Mouse (Mus musculus) thymus, postnatal 14 days (tissue): ENCODE data around the gene Isx.

Experiments used
- DNase-seq: peaks from one replicate; pipeline ENCODE4 v3.0.0; 2021

The Isx gene

DNA sequence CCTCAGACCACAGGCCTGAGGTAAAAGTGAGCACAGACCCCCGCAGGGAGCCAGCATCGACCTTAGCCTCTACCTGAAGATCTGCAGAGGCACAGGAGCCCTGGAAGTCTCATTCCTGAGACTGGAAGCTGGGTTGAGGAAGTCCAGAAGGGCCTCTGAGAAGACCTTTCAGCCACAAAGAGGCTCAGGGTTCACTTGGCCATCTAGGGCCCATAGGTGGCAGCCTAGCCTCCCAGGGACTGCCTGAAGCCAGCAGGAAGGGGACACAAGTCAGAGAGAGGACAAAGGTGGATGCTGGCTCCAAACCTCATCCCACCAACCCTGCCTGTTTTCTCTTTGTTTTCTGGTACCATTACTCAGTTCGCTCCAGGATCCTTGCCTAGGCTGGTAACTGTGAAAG lies at the start of gene Isx:
Gene Isx, plus strand, starts transcription at position 234 of the 400 bp plus-strand sequence.
- no peak for DNase-seq

DNA sequence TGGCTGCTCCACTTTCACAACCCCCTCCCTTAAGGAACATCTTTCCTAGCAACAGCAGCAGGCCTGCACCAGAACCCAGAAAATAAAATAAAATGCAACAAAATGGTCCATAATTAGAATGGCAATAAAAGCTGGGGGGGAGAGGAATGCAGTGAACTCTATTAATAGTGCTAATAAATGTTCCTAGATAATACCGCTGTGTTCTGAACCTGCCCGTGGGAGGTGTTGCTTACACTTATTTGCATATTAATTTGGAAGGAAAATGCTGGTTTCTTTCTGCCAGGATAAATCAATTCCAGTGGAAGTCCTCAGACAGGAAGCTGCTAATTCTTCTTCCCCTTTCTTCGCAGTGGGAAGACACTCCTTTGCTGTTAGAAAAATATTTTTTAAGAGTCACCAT lies 45.3 kb upstream of the Isx start:
- DNase-seq = no peak

DNA sequence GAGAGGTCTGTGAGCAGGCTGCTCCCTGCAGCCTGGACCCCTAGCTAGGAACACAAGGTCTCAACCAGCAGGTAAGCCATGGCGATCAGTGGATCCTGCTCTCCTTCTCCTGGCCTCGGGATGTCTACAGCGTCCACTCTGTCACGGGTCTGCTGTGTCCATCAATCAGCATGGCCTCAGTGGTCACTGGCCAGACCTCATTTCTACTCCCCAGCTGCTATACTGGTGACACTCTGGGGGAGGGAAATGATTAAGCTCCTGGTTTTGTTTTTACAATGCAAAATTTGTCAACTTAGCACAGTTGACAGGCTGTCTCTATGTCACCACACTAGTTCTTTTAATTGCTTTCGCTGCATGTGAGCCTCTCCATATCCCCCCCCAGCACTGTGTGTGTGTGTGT lies 41.7 kb upstream of the Isx start:
- no peak for DNase-seq

DNA sequence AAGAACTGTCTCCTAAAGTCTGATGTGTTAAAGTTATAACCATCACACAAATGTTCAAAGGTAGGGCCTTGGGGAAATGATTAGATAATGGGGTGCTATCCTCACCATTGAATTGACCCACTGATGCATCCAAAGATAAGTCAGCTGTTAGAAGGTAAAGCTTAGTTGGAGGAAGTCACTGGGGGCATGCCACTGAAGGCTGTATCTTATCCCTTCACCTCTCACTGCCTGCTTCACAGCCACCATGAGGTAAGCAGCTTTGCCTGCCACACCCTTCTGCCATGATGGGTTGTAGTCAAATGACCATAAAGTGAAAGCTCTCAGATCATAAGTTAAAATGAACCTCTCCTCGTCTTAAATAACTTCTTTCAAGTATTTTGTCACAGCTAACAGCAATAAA lies 38.7 kb upstream of the Isx start:
- DNase-seq = no peak

DNA sequence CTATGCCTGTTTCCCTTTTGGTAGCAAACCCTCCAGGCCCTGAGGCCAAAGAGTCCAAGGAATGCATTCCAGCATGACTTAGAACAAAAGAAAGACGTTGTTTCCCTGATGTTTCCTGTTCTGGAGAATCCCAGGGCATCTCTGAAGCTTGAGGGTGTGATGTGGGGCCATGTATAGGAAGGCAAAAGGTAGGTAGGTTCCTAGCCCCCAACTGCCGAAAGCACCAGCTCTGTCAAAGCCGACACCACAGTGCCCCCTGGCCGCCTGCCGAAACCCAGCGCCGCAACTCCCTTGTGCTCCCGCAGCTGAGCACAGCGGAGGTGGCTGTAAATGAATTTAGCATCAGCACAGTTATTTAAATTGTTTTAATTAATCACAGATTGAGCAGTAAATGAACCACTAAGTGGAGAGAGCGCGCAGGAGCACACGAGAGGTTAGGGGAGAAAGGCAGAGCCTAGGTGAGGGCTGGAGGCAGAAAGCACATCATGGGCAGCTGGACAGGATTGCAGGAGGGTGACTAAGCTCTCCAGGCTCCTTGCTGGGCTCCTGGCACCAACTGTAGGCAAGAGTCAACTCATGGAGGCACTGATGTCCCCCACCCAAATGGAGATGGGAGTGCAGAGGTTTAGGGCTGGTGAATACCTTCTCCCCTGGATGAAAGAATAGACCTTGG lies 25.5 kb upstream of the Isx start:
- DNase-seq = no peak

DNA sequence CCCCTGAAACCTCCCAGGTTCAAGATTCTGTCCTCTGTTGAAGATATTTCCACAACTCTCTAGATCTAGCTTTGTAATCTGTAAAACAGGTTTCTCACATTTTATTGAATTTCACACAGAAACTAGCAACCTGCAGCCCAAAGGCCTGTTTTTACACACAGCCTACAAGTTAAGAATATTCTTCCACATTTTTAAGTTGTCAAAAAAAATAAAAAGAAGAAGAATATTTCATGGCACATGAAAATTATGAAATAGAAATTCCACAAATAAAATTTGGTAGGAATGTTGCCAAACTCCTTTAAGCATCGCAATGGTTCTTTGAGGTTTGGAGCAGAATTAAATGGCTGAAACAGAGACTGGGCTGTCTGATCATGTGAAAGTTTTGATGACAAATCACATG lies 24.3 kb upstream of the Isx start:
- DNase-seq = no peak

DNA sequence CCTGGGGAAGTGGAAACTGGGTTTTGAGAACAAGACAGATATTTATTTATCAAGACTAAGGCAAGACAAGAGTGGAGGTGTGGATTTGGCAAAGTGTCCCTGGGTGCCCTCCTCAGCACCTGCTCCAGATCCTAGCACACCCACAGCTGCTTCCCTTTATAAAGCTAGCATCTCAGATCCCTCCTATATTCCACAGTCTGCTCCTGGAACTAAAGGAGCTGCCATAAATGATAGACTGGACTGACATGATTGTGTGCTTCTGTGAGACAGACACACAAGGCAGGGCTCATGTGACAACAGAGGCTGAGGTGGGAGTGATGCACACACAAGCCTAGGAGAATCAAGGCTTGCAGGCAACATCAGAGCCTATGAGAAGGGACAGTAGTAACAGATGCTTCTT lies 22.0 kb upstream of the Isx start:
- no peak for DNase-seq

DNA sequence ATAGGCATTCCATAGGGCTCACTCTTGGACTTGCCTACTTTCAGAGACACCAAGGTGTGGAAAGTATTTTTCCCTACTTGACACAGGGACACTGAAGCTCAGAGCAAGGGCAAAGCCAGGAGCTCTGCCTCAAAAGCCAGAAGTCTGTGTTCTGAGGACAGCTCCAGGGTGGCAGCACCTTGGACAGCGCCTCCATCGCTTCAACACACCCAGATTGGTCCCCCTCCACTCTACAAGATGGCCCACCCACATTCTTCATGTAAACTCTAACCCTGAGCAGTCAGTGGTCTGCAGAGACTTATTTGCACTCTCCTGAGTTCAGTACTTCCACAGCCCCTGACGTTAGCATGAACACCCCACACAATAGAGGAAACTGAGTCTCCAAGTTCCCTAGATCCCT lies 21.1 kb upstream of the Isx start:
- DNase-seq = no peak

DNA sequence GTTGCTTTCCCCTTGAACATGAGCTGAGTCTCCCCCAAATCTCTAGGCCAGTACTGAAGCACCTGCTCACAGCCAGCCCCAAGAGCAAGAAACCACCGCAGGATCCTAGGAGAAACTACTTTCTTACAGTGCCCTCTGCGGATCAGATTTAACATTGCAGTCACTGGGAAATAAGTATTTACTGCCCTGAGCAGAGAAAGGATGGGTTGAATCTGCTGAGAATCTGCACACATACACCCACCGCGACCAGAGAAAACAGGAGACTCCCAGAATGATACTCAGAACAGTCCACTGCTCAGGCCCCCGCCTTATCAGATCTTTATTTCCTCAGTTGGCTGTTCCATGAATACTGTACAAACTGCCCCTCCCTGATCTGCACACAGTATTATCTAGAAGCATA lies 19.5 kb upstream of the Isx start:
- no peak for DNase-seq

DNA sequence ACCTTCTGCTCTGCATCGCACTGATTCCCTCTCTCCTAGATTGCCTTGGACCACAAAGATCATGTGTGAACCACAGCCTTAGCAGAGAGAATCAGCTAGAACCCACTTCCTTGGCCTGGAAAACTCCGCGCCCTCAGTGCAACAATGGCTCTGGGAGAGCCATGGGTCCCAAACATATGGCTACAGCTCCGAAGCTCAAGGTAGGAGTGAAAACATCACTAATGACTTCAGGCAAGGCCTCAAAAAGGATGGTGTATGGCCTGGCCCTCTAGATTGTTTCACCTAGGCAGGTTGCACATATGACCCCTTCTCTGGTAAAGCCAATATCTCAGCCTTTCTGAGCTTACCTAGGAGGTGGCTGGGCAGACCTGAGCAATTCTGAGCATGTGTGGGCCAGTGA lies 18.2 kb upstream of the Isx start:
- DNase-seq = no peak

DNA sequence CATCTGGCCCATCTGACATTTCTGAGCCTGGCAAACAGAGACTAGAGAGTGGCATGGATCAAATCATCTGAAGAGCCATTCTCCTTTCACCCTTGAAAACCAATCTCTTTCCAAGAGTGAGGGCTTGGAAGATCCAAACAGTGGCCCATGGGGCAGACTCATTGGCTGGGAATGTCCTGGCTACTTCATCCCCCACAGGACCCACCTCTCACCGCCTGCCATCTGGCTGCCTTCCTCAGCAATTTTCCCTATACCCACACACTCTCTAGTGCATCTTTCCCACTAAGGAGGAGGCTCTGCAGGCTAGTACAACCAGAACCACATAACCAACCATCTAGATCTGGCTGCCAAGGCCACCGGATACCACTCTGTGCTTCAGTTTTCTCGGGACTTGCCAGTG lies 17.6 kb upstream of the Isx start:
- no peak for DNase-seq

DNA sequence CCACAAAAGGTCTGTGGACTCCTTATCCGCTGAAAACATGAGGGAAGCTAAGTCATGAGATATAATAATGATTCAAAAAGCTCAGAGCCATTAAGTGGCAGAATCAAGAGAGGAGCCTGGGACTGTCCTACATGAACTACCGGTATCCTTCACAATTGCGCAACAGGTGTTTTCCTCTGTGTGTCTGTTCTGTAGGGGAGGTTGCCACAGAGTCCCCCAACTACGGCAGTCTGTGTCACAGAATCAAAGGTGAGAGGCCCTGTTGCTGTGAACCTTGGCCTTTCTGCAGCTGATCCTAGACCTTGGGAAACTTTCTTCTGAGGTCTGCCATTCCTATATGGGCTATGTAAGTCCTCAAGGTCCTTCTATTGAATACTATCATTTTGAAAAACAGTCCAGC lies 13.7 kb upstream of the Isx start:
- DNase-seq = no peak

DNA sequence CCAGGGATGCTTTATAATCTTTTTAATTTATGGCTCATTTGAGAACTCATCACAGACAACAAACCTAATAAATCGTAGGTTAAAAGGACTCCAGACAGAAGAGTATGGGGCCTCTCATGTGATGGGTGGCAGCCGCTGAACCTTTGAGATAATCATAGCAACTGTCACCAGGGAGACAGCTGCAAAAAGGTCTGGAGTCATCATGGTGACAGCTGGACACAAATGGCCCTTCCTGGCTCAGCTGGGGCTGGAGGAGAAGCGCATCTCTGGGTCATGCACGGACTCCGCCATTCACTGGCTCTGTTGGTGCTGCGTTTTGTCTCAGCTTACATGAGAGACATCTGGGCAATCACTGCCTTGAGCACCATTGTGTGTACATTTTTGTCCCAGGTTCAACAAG lies 12.5 kb upstream of the Isx start:
- no peak for DNase-seq

DNA sequence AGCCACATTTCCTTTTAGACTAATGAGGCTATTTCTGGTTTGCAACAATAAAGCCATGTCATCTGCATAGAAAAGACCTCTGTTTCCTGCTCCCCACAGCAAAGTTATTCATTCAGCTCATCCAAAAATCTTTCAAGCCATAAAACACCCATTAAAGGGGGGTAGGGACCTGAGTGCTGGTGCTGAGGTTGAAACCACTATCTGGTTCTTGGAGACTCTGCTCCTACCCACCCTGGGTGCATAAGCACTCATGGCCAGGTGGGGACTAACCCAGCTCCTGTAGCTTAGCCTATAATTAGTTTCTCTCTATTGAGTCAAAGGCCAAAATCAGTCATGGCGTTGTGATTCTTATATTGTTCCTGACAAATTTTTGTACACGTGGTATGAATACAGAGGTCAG lies 10.4 kb upstream of the Isx start:
- no peak for DNase-seq

DNA sequence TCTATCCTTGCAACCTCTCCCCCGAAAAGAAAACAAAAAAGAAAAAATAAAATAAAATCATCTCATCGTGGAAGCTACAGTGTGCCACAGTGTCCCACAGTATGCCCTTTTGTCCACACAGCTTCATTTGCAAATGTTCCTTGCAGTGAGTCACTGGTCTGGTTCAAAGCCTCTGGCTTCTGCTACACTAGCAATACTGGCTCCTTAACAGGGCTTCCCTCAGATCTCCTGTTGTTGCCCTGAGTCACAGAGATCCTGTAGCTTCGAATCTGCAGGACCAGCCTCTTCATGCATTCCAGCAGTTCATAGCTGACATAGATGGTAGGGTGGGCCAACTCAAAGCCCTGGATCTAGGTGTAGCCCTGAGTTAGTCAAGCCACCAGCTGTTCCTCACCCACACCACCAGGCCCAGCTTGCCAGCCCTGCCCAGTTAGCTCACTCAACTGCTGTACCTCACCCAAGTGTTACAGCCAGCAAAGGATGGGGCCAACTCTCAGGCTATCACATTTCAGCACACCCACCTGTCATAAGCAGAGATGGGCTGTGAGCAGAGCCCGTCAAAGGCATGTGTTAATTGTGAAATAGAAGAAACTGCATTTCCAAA lies 2.5 kb upstream of the Isx start:
- DNase-seq = no peak

DNA sequence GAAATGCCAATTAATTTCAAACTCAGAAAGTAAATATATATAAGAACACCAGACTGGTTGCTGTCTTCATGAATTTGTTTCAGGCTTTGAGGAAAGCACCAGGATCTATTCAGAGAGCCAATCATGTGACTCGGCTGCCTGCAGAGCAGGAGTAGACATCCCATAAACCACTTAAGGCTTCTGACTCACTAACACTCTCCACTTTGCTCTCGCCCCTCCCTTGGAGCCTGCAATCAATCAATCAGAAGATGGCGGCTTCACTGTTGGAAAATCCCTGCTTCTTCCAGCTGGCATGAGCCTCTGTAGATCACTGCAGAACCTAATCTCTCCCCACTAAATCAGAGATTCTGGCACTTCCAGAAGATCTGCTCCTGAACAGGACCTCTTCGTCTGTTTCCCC lies 1.3 kb upstream of the Isx start:
- DNase-seq = no peak

DNA sequence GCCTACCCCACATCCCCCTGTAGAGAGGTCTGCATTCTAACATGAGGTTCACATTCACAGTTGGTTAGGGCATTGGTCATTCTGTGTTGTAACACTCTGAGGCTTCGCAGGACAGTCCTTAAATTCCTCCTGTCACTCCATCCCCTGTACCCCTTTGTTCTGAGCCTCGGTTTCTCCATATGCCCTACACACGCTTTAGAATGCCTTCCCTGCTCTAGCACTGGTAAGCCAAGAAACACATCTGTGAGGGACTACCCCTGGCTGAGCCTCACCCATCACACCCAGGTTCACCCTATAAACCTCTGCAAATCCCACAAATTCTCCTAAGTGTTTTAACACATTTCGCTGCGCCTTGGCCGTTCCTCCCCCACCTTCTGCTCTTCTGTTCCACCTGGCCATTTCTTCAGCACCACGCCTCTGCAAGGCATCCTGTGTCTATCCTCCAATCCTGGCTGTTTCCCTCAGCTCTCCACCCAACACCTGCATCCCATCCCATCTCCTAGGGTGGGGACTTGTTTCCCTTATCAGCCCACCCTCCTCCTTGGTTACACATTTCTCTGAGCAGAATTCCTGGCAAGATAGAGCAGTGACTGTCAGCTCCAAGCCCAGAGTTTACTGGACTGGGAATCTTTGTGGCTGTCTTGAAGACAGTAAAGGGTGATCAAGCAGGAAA lies 686 bp upstream of the Isx start:
- DNase-seq = no peak

DNA sequence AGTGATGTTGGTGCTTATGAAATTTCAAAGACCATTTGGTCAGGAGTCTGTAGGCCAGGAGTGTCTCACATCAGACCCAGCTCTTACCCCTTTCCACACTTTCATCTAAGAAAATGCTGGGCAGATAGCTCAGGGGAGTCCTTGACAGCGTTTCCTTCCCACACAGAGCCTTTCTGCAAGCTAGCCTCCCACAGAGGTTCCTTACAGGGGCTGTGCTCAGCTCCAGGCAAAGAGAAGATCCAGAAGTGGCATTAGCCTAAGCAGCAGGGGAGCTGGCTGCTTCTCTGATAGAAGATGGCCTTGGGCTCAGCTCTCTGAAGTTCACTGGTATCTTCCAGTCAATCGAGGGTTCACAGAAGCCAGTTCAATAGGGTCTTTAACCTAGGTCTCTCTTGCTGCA lies 1.6 kb downstream of the Isx start:
- DNase-seq = no peak

DNA sequence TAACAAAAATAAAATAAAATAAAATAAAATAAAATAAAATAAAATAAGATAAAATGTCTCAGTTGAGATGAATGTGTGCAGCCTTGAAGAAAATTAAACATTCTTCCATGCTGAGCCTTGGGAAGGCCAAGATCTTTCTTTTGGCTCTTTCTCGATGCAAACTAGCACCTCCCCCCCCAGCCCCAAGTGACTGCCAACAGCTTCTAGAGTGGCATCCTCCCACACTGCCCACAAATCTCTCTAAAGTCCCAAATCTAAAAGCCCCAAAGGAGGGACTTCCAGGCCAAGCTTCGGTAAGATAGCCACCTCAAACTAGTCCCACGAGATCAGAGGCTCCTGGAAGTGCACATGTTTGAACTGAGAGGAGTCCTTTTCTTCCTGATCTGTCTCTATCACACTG lies 5.7 kb downstream of the Isx start:
- no peak for DNase-seq

DNA sequence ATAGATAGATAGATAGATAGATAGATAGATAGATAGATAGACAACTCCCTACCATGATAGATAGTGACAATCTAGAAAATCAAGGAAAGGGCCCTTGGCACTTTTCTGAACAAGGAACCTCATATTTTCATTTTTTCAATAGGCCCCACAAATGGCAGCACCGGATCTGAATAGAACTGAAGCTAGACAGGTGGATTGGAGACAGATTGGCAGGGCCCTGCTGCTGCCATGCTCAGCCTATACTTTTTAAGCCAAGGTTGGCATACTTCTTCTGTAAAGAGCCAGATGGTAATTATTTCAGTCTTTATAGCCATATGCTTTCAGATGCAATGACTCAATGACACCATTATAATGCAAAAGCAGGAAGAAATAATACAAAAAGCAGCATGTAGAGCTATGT lies 15.8 kb downstream of the Isx start:
- DNase-seq = no peak

DNA sequence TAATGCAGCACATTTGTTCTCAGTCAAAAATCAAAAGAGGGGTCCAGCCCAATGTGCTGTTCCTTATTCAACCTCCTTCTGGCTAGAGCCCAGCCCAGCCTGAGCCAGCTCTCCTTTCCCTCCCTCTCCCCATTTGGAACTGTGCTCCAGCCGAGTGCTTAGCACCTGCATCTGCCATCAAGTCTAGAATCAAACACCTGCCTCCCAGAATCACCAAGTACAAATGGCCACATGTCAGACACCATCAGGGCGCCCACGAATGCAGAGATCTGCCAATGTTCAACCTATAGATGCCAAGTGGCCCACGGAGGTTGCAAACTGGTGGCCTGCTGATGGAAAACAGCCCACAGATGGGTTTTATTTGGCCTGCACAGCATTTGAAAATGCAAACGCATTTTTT lies 18.1 kb downstream of the Isx start:
- no peak for DNase-seq

DNA sequence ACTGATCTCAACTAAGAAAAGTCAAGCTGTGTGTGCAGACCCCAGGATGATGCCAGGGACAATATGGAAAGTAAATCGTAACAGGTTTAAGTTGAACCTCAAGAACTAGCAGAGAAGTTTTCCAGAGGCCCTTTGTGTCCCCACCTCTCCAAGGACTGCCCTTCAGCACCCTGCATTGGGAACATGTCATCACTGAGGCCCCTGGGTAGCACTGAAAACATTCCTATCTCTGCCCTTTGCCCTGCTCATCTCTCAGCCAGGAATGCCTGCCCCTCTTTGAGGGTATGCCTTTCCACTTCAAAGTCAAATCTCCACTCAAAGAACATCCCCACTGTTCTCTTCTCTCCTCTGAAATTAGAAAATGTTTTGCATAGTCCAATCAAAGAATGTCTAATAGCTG lies 23.3 kb downstream of the Isx start:
- no peak for DNase-seq

DNA sequence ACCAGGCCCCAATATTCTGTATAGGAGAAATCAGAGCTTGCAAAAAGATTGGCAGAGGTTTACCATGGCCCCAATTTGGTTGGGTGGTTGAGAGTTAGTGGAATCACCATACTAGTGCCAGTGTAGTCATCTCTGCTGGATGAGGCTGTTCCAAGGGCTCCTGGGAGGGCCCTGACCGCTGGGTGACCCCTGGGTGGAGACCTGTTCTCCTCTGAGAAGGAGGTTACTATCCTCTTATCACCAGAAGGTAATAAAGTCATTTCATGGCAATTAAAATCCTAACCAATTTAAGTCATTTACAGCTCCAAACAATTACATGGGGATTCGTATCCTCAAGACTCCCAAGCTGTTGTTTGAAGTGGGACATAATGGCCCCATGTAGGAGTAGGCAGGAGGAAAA lies 24.3 kb downstream of the Isx start:
- no peak for DNase-seq

DNA sequence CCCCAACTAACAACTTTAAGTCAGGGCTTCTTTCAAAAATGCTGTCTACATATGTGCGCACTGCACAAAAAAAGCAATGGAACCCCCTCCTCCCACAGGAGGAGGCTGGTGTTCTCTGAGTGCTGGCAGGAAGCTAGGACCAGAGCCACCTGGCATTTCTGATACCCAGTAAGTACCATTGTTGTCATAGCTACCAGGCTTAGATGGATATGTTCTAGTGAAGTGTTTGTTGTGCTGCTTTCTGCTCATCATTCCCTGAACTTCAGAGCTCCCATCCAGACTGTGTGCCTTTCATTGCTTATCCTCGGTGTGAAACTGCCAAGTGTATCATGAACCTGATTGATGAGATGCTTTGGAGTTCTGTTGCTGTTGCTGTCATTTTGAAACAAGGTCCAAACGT lies 26.8 kb downstream of the Isx start:
- no peak for DNase-seq

DNA sequence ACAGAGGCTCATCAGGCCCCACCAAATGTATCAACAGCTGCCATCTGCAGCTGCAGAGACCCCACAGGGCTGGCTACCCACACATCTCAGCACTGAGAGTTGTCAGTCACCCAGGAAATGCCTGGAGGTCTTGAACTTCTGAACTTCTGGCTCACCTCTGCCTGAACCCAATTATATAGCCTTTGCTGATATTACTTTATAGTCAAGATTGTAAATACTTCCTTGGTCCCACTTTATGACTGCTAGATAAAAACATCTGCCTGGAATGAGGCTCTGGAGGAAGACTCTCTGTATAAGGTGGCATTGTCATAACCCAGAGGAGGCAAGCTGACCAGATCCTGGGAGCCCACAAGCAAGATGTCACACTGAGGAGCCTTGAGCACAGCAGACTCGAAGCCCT lies 28.8 kb downstream of the Isx start:
- DNase-seq = no peak
